Mouse (Mus musculus) neural tube, embryonic 13.5 days (tissue): Measurements from ENCODE around the gene Ildr1. TPM values are rescaled to one million over a fixed set of nuclear protein-coding genes. Genes with fewer than 3 reads are reported as not detected.

Source experiments
- polyA plus RNA-seq: library from polyadenylated mRNA; unstranded; fragments of >200 nt; fragmentation: Nextera tagmentation; extraction: Ambion mirVana; gene quantifications from 2 replicates; pipeline ENCODE4 v1.2.1, GENCODE M21; 2015

The Ildr1 gene
- polyA plus RNA-seq, 1 experiment from 2014 or later, result not detected

Other genes starting within 250 kb of the Ildr1 start
- 1.7 TPM in 1 of 2 replicates, not detected in the other for gene Stfa3, start 238.6 kb upstream of the Ildr1 start, polyA plus RNA-seq
- gene Casr, start 131.8 kb upstream of the Ildr1 start, polyA plus RNA-seq, result not detected in 2 replicates
- 1.6 and 1.9 TPM in 2 replicates for gene Cd86, start 27.9 kb upstream of the Ildr1 start, polyA plus RNA-seq
- 13.4 and 13.6 TPM in 2 replicates for gene Slc15a2, start 91.0 kb downstream of the Ildr1 start, polyA plus RNA-seq
- 59.3 and 67.2 TPM in 2 replicates for gene Iqcb1, start 134.4 kb downstream of the Ildr1 start, polyA plus RNA-seq
- gene Eaf2, start 181.0 kb downstream of the Ildr1 start, polyA plus RNA-seq, result 0.48 and 0.77 TPM in 2 replicates
- 90.6 and 91.7 TPM in 2 replicates for gene Golgb1, start 181.2 kb downstream of the Ildr1 start, polyA plus RNA-seq
- gene Hcls1, start 241.0 kb downstream of the Ildr1 start, polyA plus RNA-seq, result 3.0 and 3.8 TPM in 2 replicates